Mouse (Mus musculus) erythroblast, embryonic 14.5 days (primary cell): ENCODE results near the gene Fev.

Experiments used
- GATA1 ChIP-seq: IDR thresholded peaks from 2 replicates; pipeline ENCODE4 v1.6.1; 2012; ENCODE audit warnings: low read length, inconsistent platforms, mixed read lengths
- TAL1 ChIP-seq: IDR thresholded peaks from 3 replicates; pipeline ENCODE4 v1.6.1; 2012; ENCODE audit warnings: low read length, inconsistent platforms, mixed read lengths

- no peak for TF ChIP-seq TAL1
- no peak for TF ChIP-seq GATA1
Measured at GRCm38 (mm10) chr1:74856791-74857190, 28.4 kb downstream of the Fev start.
